Mouse (Mus musculus) lung, adult 2 months (tissue): Measurements from ENCODE around the gene Kcnk16.

Experiments
- CTCF ChIP-seq: fragments of 200-500 bp; IDR thresholded peaks from 2 replicates; pipeline ENCODE4 v1.5.1; 2011; ENCODE audit warnings: mild to moderate bottlenecking, low read length, control low read depth; ENCODE audit not compliant: insufficient read depth
- POLR2A ChIP-seq: fragments of 200-500 bp; IDR thresholded peaks from 2 replicates; pipeline ENCODE4 v1.6.1; 2011; ENCODE audit warnings: low read depth, mild to moderate bottlenecking, control low read depth, low read length, borderline replicate concordance; ENCODE audit errors: extremely low read depth

- TF ChIP-seq POLR2A (no peak), CTCF (no peak)
Observed at GRCm38 (mm10) chr14:20230063-20230491, 38.9 kb downstream of the Kcnk16 start.
